Mouse (Mus musculus) small intestine, adult 2 months (tissue): ENCODE measurements around the gene Ddr1.

Experiments used
- CTCF ChIP-seq: fragments of 200-500 bp; IDR thresholded peaks from 2 replicates; pipeline ENCODE4 v1.5.1; 2012; ENCODE audit warnings: low read depth, mild to moderate bottlenecking, control low read depth, inconsistent platforms, low read length, moderate library complexity, mixed read lengths; ENCODE audit not compliant: insufficient replicate concordance, insufficient read length; ENCODE audit errors: extremely low read depth
- POLR2A ChIP-seq: fragments of 200-500 bp; IDR thresholded peaks from 2 replicates; pipeline ENCODE4 v1.6.1; 2012; ENCODE audit warnings: low read depth, mild to moderate bottlenecking, control low read depth, inconsistent platforms, low read length, moderate library complexity

GRCm38 (mm10) chr17:35685061-35685460 lies 19.4 kb downstream of the Ddr1 start:
- TF ChIP-seq POLR2A (no peak), CTCF (no peak)
